Mouse (Mus musculus): ENCODE data around the gene Zfp646.
A peak's percentile ranks its signal among the peaks of the same experiment; 100 is the strongest.

Gene Zfp646

GRCm38 (mm10) chr7:127922451-127923275 lies 46.6 kb downstream of the Zfp646 start:
- DNase-seq: no peak

DNA sequence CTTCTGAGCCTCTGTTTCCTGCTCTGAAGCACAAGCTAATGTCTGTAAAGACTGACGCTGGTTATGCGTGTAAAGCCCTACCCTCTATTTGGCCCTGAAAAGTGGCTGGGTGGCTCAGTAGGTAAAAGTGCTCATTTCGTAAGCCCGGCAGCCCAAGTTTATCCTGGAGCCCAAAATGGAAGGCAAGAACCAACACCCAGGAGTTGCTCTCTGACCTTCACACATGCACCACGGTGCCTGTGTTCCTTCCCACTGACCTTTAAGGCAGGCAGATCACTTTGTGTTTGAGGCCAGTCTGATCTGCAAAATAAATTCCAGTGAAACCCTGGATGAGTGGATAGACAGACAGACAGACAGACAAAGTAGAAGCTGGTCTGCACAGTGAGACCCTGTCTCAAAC lies 47.7 kb downstream of the Zfp646 start:
- DNase-seq: no peak

- DNase-seq: peak; percentile 81
These were observed 49.2 kb downstream of the Zfp646 start for GRCm38 (mm10) chr7:127925252-127925651.

GRCm38 (mm10) chr7:127926066-127926465 lies 50.0 kb downstream of the Zfp646 start:
- no peak for DNase-seq

DNA sequence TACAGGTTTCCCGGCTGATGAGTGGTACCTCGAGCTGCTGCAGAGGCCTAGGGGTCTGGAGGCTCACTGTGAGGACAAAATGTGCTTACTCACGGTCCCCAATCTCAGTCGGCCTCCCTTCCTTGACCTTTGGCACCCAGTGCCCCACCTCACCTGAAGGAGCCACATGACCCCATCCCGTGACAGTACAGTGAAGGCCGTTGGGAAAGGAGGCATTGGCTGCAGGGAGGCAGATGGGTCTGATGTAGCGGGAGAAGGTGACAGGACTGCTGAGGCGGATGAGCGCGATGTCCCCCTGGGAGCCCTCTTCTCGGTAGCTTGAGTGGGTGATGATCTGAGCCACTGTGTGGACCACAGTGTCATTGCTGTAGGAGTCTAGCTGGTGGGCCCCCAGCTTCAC lies 50.8 kb downstream of the Zfp646 start:
- DNase-seq: no peak

- DNase-seq: no peak
These were observed 51.7 kb downstream of the Zfp646 start for GRCm38 (mm10) chr7:127927726-127928125.

GRCm38 (mm10) chr7:127928596-127928995 lies 52.6 kb downstream of the Zfp646 start:
- peak; percentile 52 for DNase-seq

GRCm38 (mm10) chr7:127929923-127930322 lies 53.9 kb downstream of the Zfp646 start, which contains the start of gene Prss8:
Prss8 (minus strand) TSS chr7:127930104.
- peak; percentile 83 for DNase-seq

- DNase-seq: no peak
These were observed 54.6 kb downstream of the Zfp646 start for GRCm38 (mm10) chr7:127930636-127931035.

DNA sequence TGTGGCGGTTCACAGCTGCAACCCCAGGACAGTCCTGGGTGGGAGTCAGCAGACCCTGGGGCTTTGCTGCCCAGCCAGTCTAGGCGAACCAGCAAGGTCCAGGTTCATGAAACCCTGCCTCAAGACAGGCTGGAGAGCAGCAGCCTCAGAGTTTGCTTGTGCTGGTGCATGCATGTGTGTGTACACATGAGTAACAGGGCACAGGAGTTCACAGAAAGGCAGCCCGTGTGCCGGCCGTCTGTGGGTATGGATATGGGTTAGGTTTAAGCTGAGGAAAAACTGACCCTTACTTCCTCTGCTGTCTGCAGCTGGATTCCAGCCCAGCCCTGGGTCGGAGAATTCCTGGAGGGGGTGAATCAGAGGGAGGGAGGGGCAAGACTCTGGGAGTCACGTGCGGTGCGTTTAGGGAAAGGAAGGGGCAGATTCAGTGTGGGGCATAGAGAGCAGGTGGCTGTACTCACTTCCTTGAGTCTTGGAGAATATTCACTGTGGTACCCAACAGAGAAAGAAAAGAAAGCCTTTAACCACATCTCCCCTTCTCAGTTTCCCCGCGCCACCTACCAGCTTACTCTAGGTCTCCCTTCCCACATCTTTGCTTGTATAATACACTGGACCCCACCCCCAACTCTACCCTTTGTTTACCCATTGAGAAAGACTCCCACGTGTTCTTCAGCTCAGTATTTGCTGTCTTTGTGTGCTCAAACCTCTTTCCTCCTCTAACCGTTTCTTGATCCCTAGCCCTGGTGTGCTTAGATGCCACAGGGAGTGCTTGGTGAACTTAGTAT lies 55.5 kb downstream of the Zfp646 start:
- DNase-seq: peak; percentile 79

DNA sequence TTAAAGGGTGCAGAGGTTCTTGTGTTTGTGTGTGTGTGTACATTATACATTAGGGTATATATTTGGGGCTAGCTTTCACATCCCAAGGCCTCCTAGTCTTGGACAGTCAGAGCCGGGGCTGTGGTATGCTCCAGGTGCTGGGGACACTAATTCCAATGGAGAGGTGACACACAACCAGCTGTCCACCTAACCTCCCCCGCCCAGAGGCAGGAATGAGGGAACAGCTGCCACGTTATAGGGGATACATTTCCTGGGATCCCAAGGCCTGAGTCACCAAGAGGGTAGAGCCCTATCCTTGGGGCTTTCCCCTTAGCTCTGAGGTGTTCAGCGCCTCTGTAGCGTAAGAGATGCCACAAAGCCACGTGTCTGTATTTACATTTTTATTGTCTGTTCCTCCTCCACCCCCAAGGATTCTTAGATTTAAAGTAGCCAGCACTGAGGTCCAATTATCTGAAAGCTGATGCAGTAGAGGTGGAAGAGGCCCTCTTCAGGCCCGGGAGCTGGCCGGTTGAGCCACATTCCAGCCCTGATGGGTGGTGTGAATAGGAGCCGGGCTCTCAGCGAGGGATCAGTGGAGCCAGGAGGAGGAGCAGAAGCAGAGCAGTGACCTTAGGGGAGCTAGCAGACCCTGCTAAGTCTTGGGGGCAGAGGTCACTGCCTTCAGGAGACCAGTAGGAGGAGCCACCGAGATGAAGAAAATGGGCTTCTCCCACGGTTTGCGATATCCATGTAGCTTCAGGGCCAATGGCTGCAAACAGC lies 56.4 kb downstream of the Zfp646 start:
- peak; percentile 67 for DNase-seq

DNA sequence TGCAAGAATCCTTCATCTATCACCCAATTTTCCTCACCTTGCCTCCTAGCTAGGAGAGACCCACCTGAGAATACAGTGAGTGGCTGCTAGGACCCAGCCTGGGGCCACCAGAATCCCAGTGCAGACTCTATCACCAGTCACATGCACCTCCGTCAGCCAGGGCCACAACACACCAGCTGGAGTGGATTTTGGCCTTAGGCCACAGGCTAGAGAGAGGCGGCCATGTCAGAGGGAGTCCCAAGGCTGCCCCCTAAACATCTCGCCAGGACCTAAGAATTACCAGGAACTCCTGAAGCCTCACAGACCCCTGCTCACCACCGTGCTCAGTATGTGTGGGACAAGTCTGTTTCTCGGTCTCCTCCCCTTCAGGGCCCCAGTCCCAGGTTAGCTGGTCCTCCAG lies 58.1 kb downstream of the Zfp646 start:
- no peak for DNase-seq

GRCm38 (mm10) chr7:127935028-127935722 lies 59.2 kb downstream of the Zfp646 start:
- DNase-seq: peak; percentile 98
